Mouse (Mus musculus): Measurements from ENCODE around the gene Lrrc4b. TPM values are rescaled to one million over a fixed set of nuclear protein-coding genes. Genes with fewer than 3 reads are reported as not detected.

Gene Lrrc4b
- polyA plus RNA-seq, 1 experiment from 2014 or later, result 1.7 TPM

GRCm38 (mm10) chr7:44498922-44499321, 70.1 kb downstream of the Lrrc4b start:
- no peak for DNase-seq (ENCODE audit: low spot score)
- no peaks in the 10 kb centered on the region for H3K9me3 ChIP-seq

GRCm38 (mm10) chr7:44500046-44500445, 71.2 kb downstream of the Lrrc4b start:
- Histone ChIP-seq H3K27me3 (ENCODE audit: insufficient read depth, poor library complexity, severe bottlenecking) (peaks cover 23% of the 10 kb centered on the region), H3K9me3 (no peaks in the 10 kb centered on the region), H3K4me1 (peaks cover 7% of the 10 kb centered on the region; the same call in 1 of the 2 replicates), H3K27ac (no peak overlapping the region), H3K4me3 (no peak overlapping the region), H3K36me3 (no peaks in the 10 kb centered on the region)
- no peak for DNase-seq (ENCODE audit: low spot score)
- WGBS, result 41% methylated on average over 20 of the region's 20 CpGs

More at GRCm38 (mm10) chr7:44498922-44499321, 70.1 kb downstream of the Lrrc4b start:
- 56% methylated on average over 1 of the region's 1 CpGs for WGBS
- Histone ChIP-seq H3K4me1 (peaks cover 12% of the 10 kb centered on the region; the same call in 1 of the 2 replicates), H3K27me3 (ENCODE audit: insufficient read depth, poor library complexity, severe bottlenecking) (peaks cover 23% of the 10 kb centered on the region), H3K27ac (no peak overlapping the region), H3K36me3 (peaks cover 8% of the 10 kb centered on the region), H3K4me3 (no peak overlapping the region)

DNA sequence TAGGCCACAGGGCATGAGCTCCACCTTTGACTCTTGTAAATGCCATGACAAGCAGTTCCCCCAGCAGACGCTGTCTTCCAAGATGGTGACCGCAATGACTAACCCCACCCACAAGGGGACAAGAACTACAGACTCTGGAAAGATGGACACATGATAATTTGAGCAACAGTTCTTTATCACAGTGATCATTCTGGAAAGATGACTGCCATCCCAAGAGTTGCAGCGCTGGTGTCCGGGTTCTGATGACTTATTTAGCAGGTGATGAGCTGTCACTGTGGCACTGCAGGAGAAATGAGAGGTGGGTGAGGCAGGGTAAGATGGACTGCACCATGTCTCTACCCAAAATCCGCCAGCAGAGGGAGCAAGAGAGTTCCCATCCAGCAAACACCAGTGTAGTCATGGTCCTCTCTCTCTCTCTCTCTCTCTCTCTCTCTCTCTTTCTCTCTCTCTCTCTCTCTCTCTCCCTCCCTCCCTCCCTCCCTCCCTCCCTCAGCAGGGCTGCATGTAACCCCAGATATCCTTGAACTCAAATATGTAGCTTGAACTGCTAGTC, 72.8 kb downstream of the Lrrc4b start:
- no peak overlapping the region for H3K27ac ChIP-seq
- DNase-seq (ENCODE audit: low spot score), result no peak
- WGBS, result 39% methylated on average over 5 of the region's 5 CpGs
- no peak overlapping the region for H3K4me3 ChIP-seq
- no peaks in the 10 kb centered on the region for H3K4me1 ChIP-seq
- H3K36me3 ChIP-seq, result no peaks in the 10 kb centered on the region
- no peaks in the 10 kb centered on the region for H3K9me3 ChIP-seq
- H3K27me3 ChIP-seq (ENCODE audit: insufficient read depth, poor library complexity, severe bottlenecking), result peaks cover 28% of the 10 kb centered on the region

GRCm38 (mm10) chr7:44507491-44507890, 78.7 kb downstream of the Lrrc4b start:
- H3K4me3 ChIP-seq, result no peak overlapping the region
- H3K9me3 ChIP-seq, result peaks cover 3% of the 10 kb centered on the region
- H3K4me1 ChIP-seq, result 0 out of 2 replicates have a peak, but pooled peaks cover 5% of the 10 kb centered on the region
- H3K27me3 ChIP-seq (ENCODE audit: insufficient read depth, poor library complexity, severe bottlenecking), result peaks cover 48% of the 10 kb centered on the region
- no peaks in the 10 kb centered on the region for H3K36me3 ChIP-seq
- H3K27ac ChIP-seq, result peak overlapping the region; percentile 14; the same call in 1 of the 2 replicates
- peak; percentile 86 for DNase-seq (ENCODE audit: low spot score)

Small RNAs within 50 kb of the gene (microRNA-seq; reads per million reads assigned to microRNA genes)
- gene Mir7052, result 1.8 reads per million

Other genes starting within 250 kb of the Lrrc4b start
- not detected in 2 replicates for gene Klk1b24, start 240.8 kb upstream of the Lrrc4b start, polyA plus RNA-seq (2016; fragmentation: Nextera tagmentation; extraction: Ambion mirVana)
- not detected in 2 replicates for gene Klk1b3, start 230.8 kb upstream of the Lrrc4b start, polyA plus RNA-seq (2016; fragmentation: Nextera tagmentation; extraction: Ambion mirVana)
- gene Klk1b4, start 221.6 kb upstream of the Lrrc4b start, polyA plus RNA-seq (2016; fragmentation: Nextera tagmentation; extraction: Ambion mirVana), result not detected in 2 replicates
- gene Klk1b5, start 213.1 kb upstream of the Lrrc4b start, polyA plus RNA-seq (2016; fragmentation: Nextera tagmentation; extraction: Ambion mirVana), result not detected in 2 replicates
- 0.30 TPM in 1 of 2 replicates, not detected in the other for gene Klk1, start 203.7 kb upstream of the Lrrc4b start, polyA plus RNA-seq (2016; fragmentation: Nextera tagmentation; extraction: Ambion mirVana)
- gene Gm36864, start 192.8 kb upstream of the Lrrc4b start, polyA plus RNA-seq (2016; fragmentation: Nextera tagmentation; extraction: Ambion mirVana), result not detected in 2 replicates
- gene 1700028J19Rik, start 182.3 kb upstream of the Lrrc4b start, polyA plus RNA-seq (2016; fragmentation: Nextera tagmentation; extraction: Ambion mirVana), result 0.87 and 0.88 TPM in 2 replicates
- gene 2410002F23Rik, start 182.3 kb upstream of the Lrrc4b start, polyA plus RNA-seq (2016; fragmentation: Nextera tagmentation; extraction: Ambion mirVana), result 121 and 136 TPM in 2 replicates
- not detected in 2 replicates for gene Acp4, start 171.6 kb upstream of the Lrrc4b start, polyA plus RNA-seq (2016; fragmentation: Nextera tagmentation; extraction: Ambion mirVana)
- not detected in 2 replicates for gene Gm15517, start 167.6 kb upstream of the Lrrc4b start, polyA plus RNA-seq (2016; fragmentation: Nextera tagmentation; extraction: Ambion mirVana)
- 0.60 and 1.2 TPM in 2 replicates for gene Clec11a, start 122.1 kb upstream of the Lrrc4b start, polyA plus RNA-seq (2016; fragmentation: Nextera tagmentation; extraction: Ambion mirVana)
- 0.47 and 0.84 TPM in 2 replicates for gene Shank1, start 118.8 kb upstream of the Lrrc4b start, polyA plus RNA-seq (2016; fragmentation: Nextera tagmentation; extraction: Ambion mirVana)
- gene Syt3, start 44.9 kb upstream of the Lrrc4b start, polyA plus RNA-seq (2016; fragmentation: Nextera tagmentation; extraction: Ambion mirVana), result 0.74 and 0.78 TPM in 2 replicates
- gene 1700008O03Rik, start 43.2 kb upstream of the Lrrc4b start, polyA plus RNA-seq (2016; fragmentation: Nextera tagmentation; extraction: Ambion mirVana), result 0.49 and 0.83 TPM in 2 replicates
- gene Aspdh, start 36.4 kb downstream of the Lrrc4b start, polyA plus RNA-seq (2016; fragmentation: Nextera tagmentation; extraction: Ambion mirVana), result 0.83 and 1.8 TPM in 2 replicates
- gene Josd2, start 39.0 kb downstream of the Lrrc4b start, polyA plus RNA-seq (2016; fragmentation: Nextera tagmentation; extraction: Ambion mirVana), result 158 and 196 TPM in 2 replicates
- gene Emc10, start 67.5 kb downstream of the Lrrc4b start, polyA plus RNA-seq (2016; fragmentation: Nextera tagmentation; extraction: Ambion mirVana), result 92.2 and 95.7 TPM in 2 replicates
- gene Fam71e1, start 67.6 kb downstream of the Lrrc4b start, polyA plus RNA-seq (2016; fragmentation: Nextera tagmentation; extraction: Ambion mirVana), result 9.3 and 11.1 TPM in 2 replicates
- gene Mybpc2, start 95.6 kb downstream of the Lrrc4b start, polyA plus RNA-seq (2016; fragmentation: Nextera tagmentation; extraction: Ambion mirVana), result 0.21 TPM in 2 replicates
- gene Spib, start 103.1 kb downstream of the Lrrc4b start, polyA plus RNA-seq (2016; fragmentation: Nextera tagmentation; extraction: Ambion mirVana), result 0.12 and 0.15 TPM in 2 replicates
- 96.8 and 101 TPM in 2 replicates for gene Pold1, start 119.8 kb downstream of the Lrrc4b start, polyA plus RNA-seq (2016; fragmentation: Nextera tagmentation; extraction: Ambion mirVana)
- 59.9 and 65.3 TPM in 2 replicates for gene Nr1h2, start 124.9 kb downstream of the Lrrc4b start, polyA plus RNA-seq (2016; fragmentation: Nextera tagmentation; extraction: Ambion mirVana)
- 0.64 TPM in 1 of 2 replicates, not detected in the other for gene Napsa, start 143.4 kb downstream of the Lrrc4b start, polyA plus RNA-seq (2016; fragmentation: Nextera tagmentation; extraction: Ambion mirVana)
- gene Kcnc3, start 161.6 kb downstream of the Lrrc4b start, polyA plus RNA-seq (2016; fragmentation: Nextera tagmentation; extraction: Ambion mirVana), result 0.02 and 0.24 TPM in 2 replicates
- 0.68 and 2.4 TPM in 2 replicates for gene Myh14, start 241.8 kb downstream of the Lrrc4b start, polyA plus RNA-seq (2016; fragmentation: Nextera tagmentation; extraction: Ambion mirVana)